Mouse (Mus musculus): Measurements from ENCODE around the gene Arl8b. TPM values are rescaled to one million over a fixed set of nuclear protein-coding genes. Genes with fewer than 3 reads are reported as not detected.
A peak's percentile ranks its signal among the peaks of the same experiment; 100 is the strongest.

Gene Arl8b
- polyA plus RNA-seq, 1 experiment from 2014 or later: 105 TPM

- ATAC-seq: no peak
Measured at GRCm38 (mm10) chr6:108755936-108756335, 27.0 kb upstream of the Arl8b start.

GRCm38 (mm10) chr6:108758997-108759697, 23.8 kb upstream of the Arl8b start:
- Histone ChIP-seq H3K4me1 (ENCODE audit: control insufficient read depth, insufficient read depth, low read length) (no peaks in the 10 kb centered on the region), H3K27me3 (replicated peaks; ENCODE audit: control insufficient read depth, insufficient read depth, low read length) (no peaks in the 10 kb centered on the region), H3K36me3 (ENCODE audit: control insufficient read depth, insufficient read depth, low read length) (no peaks in the 10 kb centered on the region), H3K9ac (ENCODE audit: low read depth, low read length) (no peak overlapping the region), H3K9me3 (ENCODE audit: control insufficient read depth, low read length) (no peaks in the 10 kb centered on the region), H3K4me3 (ENCODE audit: low read length) (no peak overlapping the region), H3K27ac (ENCODE audit: low read length) (no peak overlapping the region), H3K4me2 (ENCODE audit: low read depth, low read length) (no peak overlapping the region)
- ATAC-seq: no peak
- 70% methylated on average over 10 of the region's 10 CpGs for WGBS

More at GRCm38 (mm10) chr6:108755936-108756335, 27.0 kb upstream of the Arl8b start:
- Histone ChIP-seq H3K9ac (ENCODE audit: low read depth, low read length) (no peak overlapping the region), H3K4me3 (ENCODE audit: low read length) (no peak overlapping the region), H3K4me2 (ENCODE audit: low read depth, low read length) (no peak overlapping the region), H3K27ac (ENCODE audit: low read length) (no peak overlapping the region), H3K4me1 (ENCODE audit: control insufficient read depth, insufficient read depth, low read length) (no peaks in the 10 kb centered on the region), H3K9me3 (ENCODE audit: control insufficient read depth, low read length) (no peaks in the 10 kb centered on the region), H3K36me3 (ENCODE audit: control insufficient read depth, insufficient read depth, low read length) (no peaks in the 10 kb centered on the region), H3K27me3 (replicated peaks; ENCODE audit: control insufficient read depth, insufficient read depth, low read length) (no peaks in the 10 kb centered on the region)
- 90% methylated on average over 7 of the region's 7 CpGs for WGBS

GRCm38 (mm10) chr6:108759698-108760039, 23.2 kb upstream of the Arl8b start:
- no peaks in the 10 kb centered on the region for H3K9me3 ChIP-seq (ENCODE audit: control insufficient read depth, low read length)
- WGBS: 70% methylated on average over 5 of the region's 5 CpGs
- H3K36me3 ChIP-seq (ENCODE audit: control insufficient read depth, insufficient read depth, low read length): no peaks in the 10 kb centered on the region
- no peak overlapping the region for H3K4me3 ChIP-seq (ENCODE audit: low read length)
- no peaks in the 10 kb centered on the region for H3K4me1 ChIP-seq (ENCODE audit: control insufficient read depth, insufficient read depth, low read length)
- H3K4me2 ChIP-seq (ENCODE audit: low read depth, low read length): no peak overlapping the region
- H3K27me3 ChIP-seq (replicated peaks; ENCODE audit: control insufficient read depth, insufficient read depth, low read length): no peaks in the 10 kb centered on the region
- no peak for ATAC-seq
- no peak overlapping the region for H3K9ac ChIP-seq (ENCODE audit: low read depth, low read length)
- no peak overlapping the region for H3K27ac ChIP-seq (ENCODE audit: low read length)

- WGBS: 86% methylated on average over 3 of the region's 3 CpGs
- Histone ChIP-seq H3K9me3 (ENCODE audit: control insufficient read depth, low read length) (no peaks in the 10 kb centered on the region), H3K4me3 (ENCODE audit: low read length) (no peak overlapping the region), H3K27ac (ENCODE audit: low read length) (no peak overlapping the region), H3K4me1 (ENCODE audit: control insufficient read depth, insufficient read depth, low read length) (no peaks in the 10 kb centered on the region), H3K4me2 (ENCODE audit: low read depth, low read length) (no peak overlapping the region), H3K9ac (ENCODE audit: low read depth, low read length) (no peak overlapping the region), H3K36me3 (ENCODE audit: control insufficient read depth, insufficient read depth, low read length) (no peaks in the 10 kb centered on the region), H3K27me3 (replicated peaks; ENCODE audit: control insufficient read depth, insufficient read depth, low read length) (no peaks in the 10 kb centered on the region)
- no peak for ATAC-seq
Measured at GRCm38 (mm10) chr6:108770880-108771279, 12.0 kb upstream of the Arl8b start.

- 16% methylated on average over 9 of the region's 9 CpGs for WGBS
- no peaks in the 10 kb centered on the region for H3K27me3 ChIP-seq (replicated peaks; ENCODE audit: control insufficient read depth, insufficient read depth, low read length)
- H3K9ac ChIP-seq (ENCODE audit: low read depth, low read length): no peak overlapping the region
- no peak overlapping the region for H3K4me3 ChIP-seq (ENCODE audit: low read length)
- no peaks in the 10 kb centered on the region for H3K4me1 ChIP-seq (ENCODE audit: control insufficient read depth, insufficient read depth, low read length)
- H3K9me3 ChIP-seq (ENCODE audit: control insufficient read depth, low read length): no peaks in the 10 kb centered on the region
- no peak overlapping the region for H3K4me2 ChIP-seq (ENCODE audit: low read depth, low read length)
- H3K27ac ChIP-seq (ENCODE audit: low read length): no peak overlapping the region
- no peak; the same call in 1 of the 2 replicates for ATAC-seq
- no peaks in the 10 kb centered on the region for H3K36me3 ChIP-seq (ENCODE audit: control insufficient read depth, insufficient read depth, low read length)
Measured at GRCm38 (mm10) chr6:108772913-108773312, 10.0 kb upstream of the Arl8b start.

- no peaks in the 10 kb centered on the region for H3K4me1 ChIP-seq (ENCODE audit: control insufficient read depth, insufficient read depth, low read length)
- WGBS: 86% methylated on average over 6 of the region's 6 CpGs
Measured at GRCm38 (mm10) chr6:108773480-108773879, 9.4 kb upstream of the Arl8b start.

GRCm38 (mm10) chr6:108776274-108776673, 6.6 kb upstream of the Arl8b start:
- no peaks in the 10 kb centered on the region for H3K36me3 ChIP-seq (ENCODE audit: control insufficient read depth, insufficient read depth, low read length)
- no peak overlapping the region for H3K9ac ChIP-seq (ENCODE audit: low read depth, low read length)
- no peaks in the 10 kb centered on the region for H3K27me3 ChIP-seq (replicated peaks; ENCODE audit: control insufficient read depth, insufficient read depth, low read length)
- H3K27ac ChIP-seq (ENCODE audit: low read length): no peak overlapping the region
- H3K4me1 ChIP-seq (ENCODE audit: control insufficient read depth, insufficient read depth, low read length): no peaks in the 10 kb centered on the region
- H3K4me2 ChIP-seq (ENCODE audit: low read depth, low read length): no peak overlapping the region
- ATAC-seq: no peak
- no peaks in the 10 kb centered on the region for H3K9me3 ChIP-seq (ENCODE audit: control insufficient read depth, low read length)
- H3K4me3 ChIP-seq (ENCODE audit: low read length): no peak overlapping the region

More at GRCm38 (mm10) chr6:108773480-108773879, 9.4 kb upstream of the Arl8b start:
- no peak overlapping the region for H3K9ac ChIP-seq (ENCODE audit: low read depth, low read length)
- H3K36me3 ChIP-seq (ENCODE audit: control insufficient read depth, insufficient read depth, low read length): no peaks in the 10 kb centered on the region
- no peak overlapping the region for H3K27ac ChIP-seq (ENCODE audit: low read length)
- no peak for ATAC-seq
- H3K27me3 ChIP-seq (replicated peaks; ENCODE audit: control insufficient read depth, insufficient read depth, low read length): no peaks in the 10 kb centered on the region
- H3K4me3 ChIP-seq (ENCODE audit: low read length): no peak overlapping the region
- H3K4me2 ChIP-seq (ENCODE audit: low read depth, low read length): no peak overlapping the region
- H3K9me3 ChIP-seq (ENCODE audit: control insufficient read depth, low read length): no peaks in the 10 kb centered on the region

- 53% methylated on average over 8 of the region's 8 CpGs for WGBS
- ATAC-seq: peak; percentile 82
Measured at GRCm38 (mm10) chr6:108777560-108778287, 5.2 kb upstream of the Arl8b start.

GRCm38 (mm10) chr6:108778399-108778798, 4.5 kb upstream of the Arl8b start:
- Histone ChIP-seq H3K9ac (ENCODE audit: low read depth, low read length) (no peak overlapping the region), H3K27me3 (replicated peaks; ENCODE audit: control insufficient read depth, insufficient read depth, low read length) (no peaks in the 10 kb centered on the region), H3K9me3 (ENCODE audit: control insufficient read depth, low read length) (no peaks in the 10 kb centered on the region), H3K4me3 (ENCODE audit: low read length) (no peak overlapping the region), H3K4me1 (ENCODE audit: control insufficient read depth, insufficient read depth, low read length) (no peaks in the 10 kb centered on the region), H3K27ac (ENCODE audit: low read length) (0 out of 2 replicates have a peak overlapping the region, but pooled peaks have one; percentile 12), H3K36me3 (ENCODE audit: control insufficient read depth, insufficient read depth, low read length) (no peaks in the 10 kb centered on the region), H3K4me2 (ENCODE audit: low read depth, low read length) (no peak overlapping the region)
- 72% methylated on average over 5 of the region's 5 CpGs for WGBS
- no peak for ATAC-seq

More at GRCm38 (mm10) chr6:108777560-108778287, 5.2 kb upstream of the Arl8b start:
- Histone ChIP-seq H3K27me3 (replicated peaks; ENCODE audit: control insufficient read depth, insufficient read depth, low read length) (no peaks in the 10 kb centered on the region), H3K4me3 (ENCODE audit: low read length) (no peak overlapping the region), H3K36me3 (ENCODE audit: control insufficient read depth, insufficient read depth, low read length) (no peaks in the 10 kb centered on the region), H3K4me1 (ENCODE audit: control insufficient read depth, insufficient read depth, low read length) (no peaks in the 10 kb centered on the region), H3K4me2 (ENCODE audit: low read depth, low read length) (no peak overlapping the region), H3K27ac (ENCODE audit: low read length) (peak overlapping the region; percentile 77), H3K9ac (ENCODE audit: low read depth, low read length) (peak overlapping the region; percentile 7; the same call in 1 of the 2 replicates), H3K9me3 (ENCODE audit: control insufficient read depth, low read length) (no peaks in the 10 kb centered on the region)

Data from intestine, embryonic 16.5 days (tissue).